Mouse (Mus musculus) E14TG2a.4 (cell line): ENCODE measurements around the gene Sertad3.

Source experiments
- CTCF ChIP-seq: conservative IDR thresholded peaks from 2 replicates; pipeline ENCODE4 v1.5.1; 2014; ENCODE audit warnings: low read length
- NANOG ChIP-seq: IDR thresholded peaks from 2 replicates; pipeline ENCODE4 v1.6.1; 2014; ENCODE audit warnings: borderline replicate concordance, low read length, mixed read lengths
- POU5F1 ChIP-seq: IDR thresholded peaks from 2 replicates; pipeline ENCODE4 v1.6.1; 2014; ENCODE audit warnings: low read length, borderline replicate concordance

DNA sequence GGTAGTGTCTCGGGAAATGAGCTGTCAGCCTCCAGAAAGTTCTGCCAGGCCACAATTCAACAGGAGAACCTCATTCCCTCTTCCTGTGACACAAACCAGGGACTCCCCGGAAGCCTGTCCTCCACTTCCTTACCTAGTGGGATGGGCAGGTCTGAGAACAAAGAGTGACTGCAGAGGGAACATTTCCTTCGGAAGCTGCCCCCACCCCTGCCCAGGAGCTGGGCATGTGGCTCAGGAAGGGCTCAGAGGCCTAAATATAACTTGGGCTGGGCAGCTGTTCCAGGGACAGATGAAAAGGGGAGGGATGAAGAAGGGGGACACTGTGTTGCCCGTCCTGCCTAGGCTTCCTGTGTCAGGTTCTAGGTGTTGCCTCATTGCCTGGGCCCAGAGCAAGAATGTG lies 28.1 kb downstream of the Sertad3 start:
- TF ChIP-seq CTCF: no peak
- no peak for TF ChIP-seq POU5F1
- TF ChIP-seq NANOG: no peak
